Mouse (Mus musculus) lung, postnatal 10 days (tissue): ENCODE measurements around the gene Stxbp2.

ENCODE experiments used
- DNase-seq: peaks from one replicate; pipeline ENCODE4 v3.0.0; 2021

The Stxbp2 gene

DNA sequence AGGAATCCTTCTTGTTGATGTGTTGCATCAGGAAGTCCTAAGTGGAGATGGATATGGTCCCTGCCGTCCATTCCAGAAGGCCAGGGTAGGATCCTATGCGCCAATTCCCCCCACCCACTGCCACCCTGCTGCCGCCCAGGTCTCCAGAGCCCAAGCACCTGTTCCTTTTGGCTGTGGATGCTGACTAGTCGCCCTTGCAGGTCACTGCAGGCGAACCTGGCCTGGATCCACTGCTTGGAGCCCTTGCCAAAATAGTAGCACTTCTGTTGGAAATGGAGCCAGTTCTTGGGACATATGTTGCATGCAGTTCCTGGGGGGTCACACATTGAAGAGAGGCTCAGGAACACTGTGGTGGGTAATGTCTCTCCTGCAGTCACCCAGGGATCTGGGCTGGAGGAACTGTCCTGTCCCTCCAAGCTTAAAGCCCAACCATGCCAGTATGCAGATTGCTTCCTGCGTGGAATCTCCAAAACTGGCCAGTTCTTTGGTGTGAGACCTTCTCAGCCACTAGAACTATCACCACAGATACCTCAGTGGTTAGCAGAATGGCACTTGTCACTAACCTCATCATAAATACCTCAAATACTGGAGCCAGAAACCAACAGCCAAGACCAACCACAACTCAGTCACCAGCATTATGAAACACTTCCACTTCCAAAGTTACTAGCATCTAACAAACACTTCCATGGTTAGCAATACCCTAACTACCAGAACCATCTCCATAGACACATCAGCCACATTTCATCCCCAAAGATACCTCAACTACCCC, 52.8 kb downstream of the Stxbp2 start:
- no peak for DNase-seq

DNA sequence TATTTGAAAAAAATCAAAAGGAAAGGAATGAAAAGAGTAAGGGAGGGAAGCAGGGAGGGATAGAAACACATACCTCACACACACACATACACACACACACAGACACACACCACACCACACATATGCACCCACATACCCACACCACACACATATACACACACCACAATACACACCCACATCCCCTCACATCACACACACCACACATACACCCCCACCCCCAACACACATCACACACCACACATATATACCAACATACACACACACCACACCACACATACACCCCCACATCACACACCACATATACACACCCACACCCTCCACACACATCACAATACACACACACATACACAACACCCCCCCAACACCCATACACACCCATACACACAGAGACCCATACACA, 53.8 kb downstream of the Stxbp2 start:
- no peak for DNase-seq

DNA sequence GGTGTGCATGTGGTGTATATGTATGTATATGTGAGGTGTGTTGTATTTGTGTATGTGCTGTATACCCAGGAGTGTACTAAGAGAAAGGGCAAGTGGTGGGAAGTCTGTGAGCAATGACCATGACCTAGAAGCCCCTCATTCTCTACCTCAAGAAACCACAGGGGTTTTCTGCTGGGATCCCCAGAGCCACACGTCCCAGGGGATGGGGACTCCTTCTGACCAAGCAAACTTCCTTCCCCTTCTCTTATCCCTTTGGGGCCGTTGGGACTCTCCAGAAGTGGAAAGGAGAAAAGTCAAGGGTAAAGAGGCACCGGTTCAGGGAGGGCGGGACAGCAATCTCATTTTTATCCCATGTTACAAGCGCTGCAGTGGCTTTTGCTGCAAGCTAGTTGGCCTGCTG, 54.7 kb downstream of the Stxbp2 start:
- DNase-seq = no peak

DNA sequence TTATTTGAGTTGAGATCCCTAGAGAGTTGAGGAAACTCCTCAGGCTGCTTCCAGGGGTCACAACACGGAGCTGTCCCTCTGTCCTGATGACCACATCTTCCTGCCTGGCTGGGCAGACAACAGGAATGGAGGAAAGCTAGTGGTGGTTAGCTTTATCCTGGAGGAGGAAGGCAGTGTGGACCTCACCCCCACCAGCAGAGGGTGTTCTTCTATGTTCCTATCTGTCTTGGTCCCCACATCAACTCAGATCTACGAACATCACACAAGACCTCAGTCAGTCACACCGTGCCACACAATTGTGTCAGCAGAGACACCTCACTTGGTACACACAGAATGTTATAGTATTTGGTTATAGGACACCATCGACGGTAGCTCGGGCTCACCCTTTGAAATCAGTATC, 56.8 kb downstream of the Stxbp2 start:
- no peak for DNase-seq

DNA sequence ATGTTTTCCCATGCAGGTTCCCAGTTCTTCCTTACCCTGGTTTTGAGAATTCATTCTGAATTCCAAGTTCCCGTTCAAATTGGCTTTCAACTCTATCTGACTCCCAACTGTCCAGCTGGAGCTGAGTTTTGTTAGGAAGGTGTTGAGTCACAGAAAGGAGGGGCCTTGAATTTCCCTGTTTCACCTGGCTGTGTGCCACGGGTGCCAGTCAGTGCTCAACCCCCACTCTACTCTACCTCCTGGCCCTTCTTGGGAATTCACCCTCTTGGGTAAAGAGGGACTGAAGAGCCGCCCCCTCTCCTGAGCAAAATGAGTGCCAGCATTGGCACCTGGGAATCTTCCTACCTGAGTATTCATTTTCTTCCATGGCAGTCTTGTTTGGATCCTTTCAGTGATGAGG, 60.0 kb downstream of the Stxbp2 start:
- DNase-seq = no peak
